Mouse (Mus musculus) spleen, postnatal 14 days (tissue): ENCODE data around the gene Pes1.
A peak's percentile ranks its signal among the peaks of the same experiment; 100 is the strongest.

Experiments
- DNase-seq, 2 experiments: peaks; one replicate each; pipeline ENCODE4 v3.0.0; 2021 to 2022; ENCODE audit warnings: low spot score in 2 of 2

The Pes1 gene

DNA sequence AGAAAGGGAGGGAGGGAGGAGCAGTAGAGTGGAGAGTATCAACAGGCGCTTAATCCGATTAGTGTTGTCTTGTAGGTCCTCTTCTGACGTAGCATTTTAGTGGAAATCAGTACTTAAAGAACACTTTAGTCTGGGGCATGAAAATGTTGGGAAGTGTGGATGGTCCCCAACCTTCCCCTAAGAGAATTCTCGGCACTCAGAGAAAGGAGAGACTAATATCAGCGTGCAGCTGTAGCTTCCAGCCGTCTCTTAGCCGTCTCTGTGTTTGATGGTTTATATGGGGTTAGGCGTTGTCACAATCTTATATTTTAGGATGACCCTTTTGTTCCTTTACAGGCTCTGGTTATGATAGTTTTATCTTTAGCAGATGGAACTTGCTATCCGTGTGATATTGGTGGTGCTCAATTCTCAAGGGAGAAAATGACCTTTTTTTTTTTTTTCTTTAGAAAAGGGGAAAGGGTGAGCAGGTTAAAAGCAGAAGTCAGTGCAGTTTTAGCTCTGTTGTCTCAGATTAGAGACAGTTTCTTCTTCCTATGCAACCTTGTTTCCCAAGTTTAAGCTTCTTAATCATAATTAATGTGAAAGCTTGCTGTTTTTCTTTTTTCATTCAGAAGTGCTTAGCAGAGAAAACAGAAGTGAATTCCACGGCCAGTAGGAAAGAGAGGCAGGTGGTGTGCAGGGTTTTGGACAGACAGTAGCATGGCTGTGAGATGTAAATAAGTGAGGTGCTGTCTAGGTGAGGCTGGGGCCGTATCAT lies 819 bp downstream of the Pes1 start:
- no peak for DNase-seq

DNA sequence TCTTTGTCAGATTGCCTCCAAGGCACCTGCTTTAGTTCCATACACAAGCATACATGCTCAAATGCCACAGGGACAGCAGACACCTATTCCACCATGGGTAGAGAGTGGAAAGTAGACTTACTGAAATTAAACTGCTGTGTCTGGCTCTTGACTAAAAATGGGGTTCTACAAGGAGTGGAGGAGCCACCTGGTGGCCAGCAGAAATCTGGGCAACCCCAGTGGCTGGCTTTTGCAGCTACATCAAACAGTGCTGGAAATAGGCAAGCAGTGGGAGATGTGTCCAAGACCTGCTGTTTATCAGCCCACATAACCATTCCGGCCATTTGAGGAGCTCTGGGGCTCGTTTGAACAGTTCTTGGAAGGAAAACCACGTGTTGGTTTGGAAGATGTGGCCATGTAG lies 6.1 kb downstream of the Pes1 start:
- no peak for DNase-seq

DNA sequence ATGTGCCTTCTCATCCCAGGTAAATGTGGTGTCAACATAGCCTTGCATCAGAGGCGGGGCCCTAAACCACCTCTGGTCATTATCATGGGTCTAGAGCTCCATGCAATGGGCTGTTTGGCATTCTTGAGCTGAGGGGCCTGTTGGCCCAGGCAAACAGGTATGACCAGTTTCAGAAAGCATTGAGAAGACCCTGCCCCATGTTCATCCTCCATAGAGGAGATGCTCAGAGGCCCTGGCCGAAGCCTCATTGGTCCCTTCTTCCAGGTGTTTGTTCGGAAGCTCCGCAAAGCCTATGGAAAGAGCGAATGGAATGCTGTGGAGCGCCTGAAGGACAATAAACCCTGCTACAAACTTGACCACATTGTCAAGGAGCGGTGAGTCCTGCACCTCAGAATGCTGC lies 6.6 kb downstream of the Pes1 start:
- DNase-seq = no peak

DNA sequence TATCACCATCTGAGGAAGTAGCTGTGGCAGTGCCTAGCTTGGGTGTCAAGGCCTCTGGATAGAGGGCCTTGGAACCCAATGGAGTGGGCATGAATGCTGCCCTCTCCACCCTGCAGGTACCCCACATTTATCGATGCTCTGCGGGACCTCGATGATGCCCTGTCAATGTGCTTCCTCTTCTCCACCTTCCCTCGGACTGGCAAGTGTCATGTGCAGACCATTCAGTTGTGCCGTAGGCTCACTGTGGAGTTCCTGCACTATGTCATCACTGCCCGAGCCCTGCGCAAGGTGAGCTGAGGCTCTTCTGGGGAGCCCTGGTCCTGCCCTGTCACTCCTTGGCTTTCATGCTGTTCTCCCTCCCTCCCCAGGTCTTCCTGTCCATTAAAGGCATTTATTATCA lies 9.3 kb downstream of the Pes1 start:
- no peak for DNase-seq

DNA sequence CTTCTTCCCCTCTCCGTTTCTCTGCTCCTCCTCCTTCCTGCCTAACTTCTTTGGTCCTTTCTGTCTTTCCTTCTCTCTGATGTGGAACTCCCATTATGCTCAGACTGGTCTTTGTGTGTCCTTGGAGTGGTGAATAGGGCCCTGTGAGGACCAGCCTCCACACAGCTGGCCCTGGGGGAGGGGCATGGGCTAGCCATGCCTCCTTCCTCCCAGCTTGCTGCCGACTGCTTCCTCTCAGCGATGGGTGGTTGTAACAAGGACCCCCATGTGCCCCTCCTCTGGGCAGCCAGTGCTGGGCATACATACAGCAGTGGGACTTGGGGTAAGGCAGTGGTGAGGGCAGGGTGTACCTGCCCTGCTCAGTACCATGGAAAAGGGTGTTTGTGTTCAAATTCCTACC lies 10.5 kb downstream of the Pes1 start:
- DNase-seq = no peak

DNA sequence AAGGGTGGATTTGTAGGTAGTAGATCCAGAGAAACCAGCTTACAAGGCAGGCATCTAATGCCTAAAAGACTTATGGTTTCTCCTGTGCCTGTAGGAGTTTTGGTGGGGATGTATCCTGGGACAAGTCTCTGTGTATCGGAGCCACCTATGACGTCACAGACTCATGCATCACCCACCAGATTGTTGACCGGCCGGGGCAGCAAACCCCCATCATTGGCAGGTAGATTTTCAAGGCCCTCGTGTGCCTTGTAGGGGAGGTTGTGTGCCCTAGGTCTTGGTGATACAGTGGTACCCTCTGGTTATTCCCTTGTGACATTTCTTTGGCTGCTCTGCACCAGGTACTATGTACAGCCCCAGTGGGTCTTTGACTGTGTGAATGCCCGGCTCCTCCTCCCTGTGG lies 12.9 kb downstream of the Pes1 start, which contains the start of gene 4930556J24Rik:
4930556J24Rik (minus strand) TSS at position 101 of the 400 bp plus-strand sequence.
- DNase-seq = no peak

DNA sequence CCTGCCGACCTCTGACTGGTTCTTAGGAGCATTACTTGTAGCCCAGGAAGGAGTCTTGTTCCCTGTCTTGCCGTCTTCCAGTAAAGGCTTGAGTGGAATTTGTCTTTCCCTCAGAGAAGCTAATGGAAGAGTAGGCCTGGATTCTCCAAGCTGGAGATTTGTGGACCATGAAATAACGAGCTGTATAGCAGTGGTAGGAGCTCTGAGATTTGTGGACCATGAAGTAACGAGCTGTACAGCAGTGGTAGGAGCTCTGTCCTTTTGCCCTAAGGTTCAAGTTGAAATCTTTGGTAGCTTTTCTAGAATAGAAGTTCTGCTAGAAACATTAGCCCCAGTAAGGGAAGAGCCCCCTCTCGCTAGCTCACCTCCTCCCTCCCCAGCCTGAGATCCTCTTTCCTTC lies 14.6 kb downstream of the Pes1 start:
- DNase-seq = no peak

DNA sequence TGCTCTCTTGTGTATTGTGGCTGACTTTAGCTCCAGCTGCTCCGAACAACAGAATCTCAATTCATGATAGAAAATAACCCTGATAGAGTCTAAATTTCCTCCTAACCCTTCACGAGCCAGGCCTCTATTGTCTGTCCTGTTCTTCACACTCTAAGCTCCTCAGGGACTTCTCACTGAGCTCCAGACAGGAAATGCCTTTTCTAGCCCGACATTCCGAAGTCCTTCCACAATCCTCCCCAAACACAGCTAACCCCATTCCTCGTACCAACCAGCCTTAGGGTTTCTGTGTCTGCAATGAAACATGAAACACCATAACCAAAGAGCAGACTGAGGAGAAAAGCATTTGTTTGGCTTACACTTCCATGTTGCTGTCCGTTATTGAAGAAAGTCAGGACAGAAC lies 17.8 kb downstream of the Pes1 start:
- DNase-seq = no peak

DNA sequence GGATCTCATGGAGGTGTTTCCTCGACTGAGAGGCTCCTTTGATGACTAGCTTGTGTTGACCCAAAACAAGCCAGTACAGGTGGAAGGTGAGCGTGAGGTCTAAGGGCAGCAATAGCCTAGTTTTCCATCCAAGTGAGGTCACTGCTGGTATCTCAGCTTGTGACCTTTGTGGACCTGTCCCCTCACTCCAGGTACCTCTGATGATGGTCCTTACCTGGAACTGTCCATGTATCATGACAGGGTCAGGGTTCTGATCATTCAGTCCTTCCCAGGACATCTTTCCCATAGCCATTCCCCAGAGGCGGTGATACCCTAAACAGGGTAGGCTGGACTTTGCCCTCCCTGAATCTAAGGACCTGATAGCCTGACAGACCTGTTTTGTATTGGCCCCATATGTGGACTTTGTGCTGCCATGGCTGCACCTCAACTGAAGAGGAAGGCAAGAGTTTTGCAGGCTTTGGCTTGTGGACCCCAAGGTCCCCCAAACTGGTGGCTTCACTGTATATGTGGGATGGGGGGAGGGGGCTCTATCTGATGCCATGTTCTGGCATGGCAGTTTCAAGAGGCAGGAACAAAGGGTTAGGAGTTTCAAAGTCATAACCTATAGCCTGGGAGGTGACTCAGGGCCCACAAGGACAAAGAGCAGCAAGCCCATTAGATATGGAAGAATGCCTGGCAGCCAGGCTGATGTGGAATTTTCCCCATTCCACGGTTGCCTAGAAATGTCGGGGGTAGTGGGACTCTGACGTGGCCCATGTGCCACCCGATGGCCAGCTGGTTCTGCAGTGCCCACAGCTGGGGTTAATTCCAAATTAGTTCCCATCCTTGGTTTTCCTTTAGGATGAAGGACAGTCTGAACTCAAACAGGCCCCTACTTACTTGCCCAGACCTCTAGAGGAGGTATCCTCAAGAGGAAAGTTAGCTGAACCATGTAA lies 18.8 kb downstream of the Pes1 start:
- no peak for DNase-seq

DNA sequence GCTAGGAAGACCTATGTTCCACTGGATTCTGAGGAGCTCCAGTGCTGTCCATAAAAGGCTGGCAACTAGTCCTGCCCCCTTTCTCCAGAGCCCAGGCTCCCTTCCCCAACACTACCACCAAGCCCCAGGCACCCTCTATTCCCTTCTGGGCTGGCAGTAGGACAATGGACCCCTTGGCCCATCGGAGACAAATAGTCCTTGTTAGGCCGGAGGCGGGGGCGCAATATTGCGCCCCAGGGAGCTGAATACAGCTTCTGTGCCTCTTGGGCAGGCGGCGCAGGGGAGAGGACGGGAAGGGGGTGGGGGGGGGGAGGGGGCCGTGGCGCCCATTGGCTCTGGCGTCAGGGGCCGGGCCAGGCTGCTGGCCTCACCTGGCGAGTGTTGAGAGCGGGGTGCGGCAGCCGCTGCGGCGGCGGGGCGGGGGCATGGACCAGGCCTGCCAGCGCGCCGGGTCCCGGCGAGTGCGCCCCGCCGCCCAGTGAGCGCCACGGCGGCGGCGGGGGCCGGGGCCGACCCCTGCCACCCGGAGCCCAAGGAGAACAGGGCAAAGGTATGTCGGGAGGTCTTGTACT lies 19.6 kb downstream of the Pes1 start, which contains the start of gene Gal3st1:
Gal3st1 (plus strand) TSS at position 346 of the 572 bp plus-strand sequence.
- no peak for DNase-seq

DNA sequence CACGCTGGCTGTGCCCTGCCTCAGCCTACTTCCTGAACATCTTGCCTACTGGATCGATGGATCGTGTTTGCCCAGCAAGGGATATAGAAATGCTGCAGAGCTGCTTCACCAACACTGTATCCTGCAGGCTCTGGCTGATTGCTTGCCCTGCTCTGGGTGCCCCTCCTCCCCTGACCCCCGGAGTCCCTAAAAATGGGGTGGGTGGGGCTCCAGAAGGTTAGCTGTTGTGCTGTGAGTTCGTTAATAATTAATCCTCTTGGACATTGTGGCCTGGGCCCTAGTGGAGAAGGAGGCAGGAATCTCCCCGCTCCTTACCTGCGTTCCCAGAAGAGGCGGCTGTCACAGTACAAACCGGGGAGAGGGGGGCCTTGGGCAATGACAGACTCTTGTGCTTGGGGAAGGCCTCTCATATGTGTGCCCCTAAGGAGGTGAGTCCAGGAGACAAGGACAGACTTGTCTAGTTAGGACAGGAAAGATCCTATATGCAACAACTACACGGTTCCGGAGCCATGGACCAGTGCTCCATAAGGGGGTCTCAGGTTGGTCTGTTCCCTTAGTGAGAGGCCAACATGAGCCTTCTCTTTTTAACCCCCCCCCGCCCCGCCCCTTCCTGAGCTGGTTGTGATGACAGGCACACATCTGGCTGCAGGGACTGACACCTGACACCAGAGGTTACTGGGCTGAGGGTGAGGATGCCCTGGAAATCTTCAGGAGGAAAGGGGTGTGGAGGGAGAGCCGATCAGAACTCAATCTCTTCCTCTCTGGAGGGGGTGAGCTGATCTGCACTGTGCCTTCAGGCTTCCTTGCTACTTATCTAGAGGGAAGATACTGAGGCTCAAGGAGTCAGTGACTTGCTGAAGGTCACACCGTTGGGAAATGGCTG lies 20.3 kb downstream of the Pes1 start:
- no peak for DNase-seq

DNA sequence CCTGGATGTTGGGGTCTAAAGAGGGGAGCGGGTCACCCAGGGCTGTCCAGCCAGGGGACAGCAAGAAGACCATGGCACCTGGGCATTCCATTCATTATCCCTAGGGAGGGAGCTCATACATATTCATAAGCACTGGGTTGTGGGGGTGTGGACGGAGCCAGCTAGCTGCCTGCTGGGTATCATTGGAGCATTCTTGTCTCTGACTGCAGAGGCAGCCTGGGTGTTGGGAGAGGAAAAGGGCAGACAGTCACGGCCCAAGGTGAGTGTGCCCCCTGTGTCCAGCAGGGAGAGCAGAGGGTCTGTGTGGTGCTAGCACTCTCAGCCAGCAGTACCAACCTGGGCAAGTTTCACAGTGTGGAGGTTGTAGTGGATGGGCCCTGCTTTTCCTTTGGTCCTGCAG lies 26.0 kb downstream of the Pes1 start:
- no peak for DNase-seq

DNA sequence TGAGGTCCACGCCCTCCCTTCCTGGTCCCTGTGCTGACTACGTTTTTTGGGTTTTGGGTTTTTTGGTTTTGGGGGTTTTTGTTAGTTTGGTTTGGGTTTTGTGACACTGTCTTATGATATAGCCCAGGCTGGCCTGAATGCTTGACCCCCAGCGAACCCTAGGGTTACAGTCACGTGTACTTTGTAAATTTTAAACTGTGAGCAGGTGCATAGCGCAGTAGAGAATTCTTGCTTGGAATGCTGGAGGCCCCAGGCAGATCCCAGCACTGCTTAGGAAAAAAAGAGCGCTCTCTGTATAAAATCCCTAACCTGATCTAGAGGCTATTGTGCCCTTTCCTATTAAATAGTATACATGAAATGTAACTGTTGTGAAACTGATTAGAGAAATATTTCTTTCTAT lies 29.4 kb downstream of the Pes1 start:
- no peak for DNase-seq

DNA sequence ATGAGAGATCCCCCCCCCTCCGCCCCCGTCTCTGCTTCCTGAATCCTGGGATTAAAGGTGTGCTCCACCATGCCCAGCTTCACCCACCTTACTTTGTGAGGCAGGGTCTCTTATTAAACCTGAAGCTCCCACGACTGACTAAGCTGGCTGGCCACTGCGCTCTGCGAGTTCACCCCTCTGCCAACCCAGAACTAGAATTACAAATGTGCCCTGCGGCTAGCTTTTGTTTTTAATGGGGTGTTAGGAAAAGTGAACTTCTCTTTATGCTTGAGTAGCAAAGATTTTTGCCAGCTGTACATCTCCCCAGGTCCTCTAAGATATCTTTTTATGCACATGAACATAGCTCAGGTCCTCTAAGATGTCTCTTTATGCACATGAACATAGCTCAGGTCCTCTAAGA lies 30.1 kb downstream of the Pes1 start:
- DNase-seq = no peak

DNA sequence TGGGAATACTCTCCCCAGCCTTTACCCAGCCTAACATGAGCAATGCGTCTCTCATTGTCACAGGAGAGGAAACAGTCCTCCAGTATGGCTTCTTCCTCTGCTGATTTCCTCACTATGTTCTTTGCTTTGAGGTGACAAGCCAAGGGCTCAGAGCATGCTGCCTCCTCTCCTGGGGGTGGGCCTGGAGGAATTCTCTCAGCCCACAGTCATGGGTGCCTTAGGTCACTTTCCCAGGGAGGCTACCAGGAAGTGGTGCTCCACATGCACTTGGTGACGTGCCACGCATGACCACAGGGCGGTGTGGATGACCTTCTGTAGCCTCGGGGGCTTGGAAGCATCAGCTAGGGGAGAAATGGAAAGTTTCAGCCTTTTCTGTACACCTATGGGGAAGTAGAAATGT lies 31.7 kb downstream of the Pes1 start:
- DNase-seq = no peak

DNA sequence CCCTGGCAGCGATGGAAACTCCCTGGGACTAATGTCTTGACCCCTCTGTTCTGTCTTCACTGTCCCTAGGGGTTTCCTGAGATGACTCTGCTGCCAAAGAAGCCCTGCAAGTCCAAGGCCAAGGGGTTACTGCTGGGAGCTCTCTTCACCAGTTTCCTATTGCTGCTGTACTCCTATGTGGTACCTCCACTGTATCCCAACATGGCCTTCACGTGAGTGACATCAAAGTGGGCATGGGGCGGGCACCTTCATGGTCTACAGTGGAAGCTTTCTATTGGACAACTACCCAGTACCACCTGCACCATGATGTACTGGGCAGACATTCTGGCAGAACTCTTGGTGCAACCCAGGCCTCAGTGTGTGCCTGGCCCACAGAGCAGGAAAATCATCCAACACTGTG lies 33.1 kb downstream of the Pes1 start:
- DNase-seq = no peak

DNA sequence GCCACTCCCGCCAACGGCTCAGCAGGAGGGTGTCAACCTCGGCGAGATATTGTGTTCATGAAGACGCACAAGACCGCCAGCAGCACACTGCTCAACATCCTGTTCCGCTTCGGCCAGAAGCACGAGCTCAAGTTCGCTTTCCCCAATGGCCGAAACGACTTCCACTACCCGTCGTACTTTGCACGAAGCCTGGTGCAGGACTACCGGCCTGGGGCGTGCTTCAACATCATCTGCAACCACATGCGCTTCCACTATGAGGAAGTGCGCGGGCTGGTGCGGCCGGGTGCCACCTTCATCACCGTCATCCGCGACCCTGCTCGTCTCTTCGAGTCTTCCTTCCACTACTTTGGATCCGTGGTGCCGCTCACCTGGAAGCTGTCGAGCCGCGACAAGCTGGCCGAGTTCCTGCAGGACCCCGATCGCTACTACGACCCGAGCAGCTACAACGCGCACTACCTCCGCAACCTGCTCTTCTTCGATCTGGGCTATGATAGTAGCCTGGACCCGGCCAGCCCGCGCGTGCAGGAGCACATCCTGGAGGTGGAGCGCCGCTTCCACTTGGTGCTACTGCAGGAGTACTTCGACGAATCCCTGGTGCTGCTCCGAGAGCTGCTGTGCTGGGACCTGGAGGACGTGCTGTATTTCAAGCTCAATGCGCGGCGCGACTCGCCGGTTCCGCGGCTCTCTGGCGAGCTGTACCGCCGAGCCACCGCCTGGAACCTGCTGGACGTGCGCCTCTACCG lies 34.4 kb downstream of the Pes1 start:
- no peak for DNase-seq

DNA sequence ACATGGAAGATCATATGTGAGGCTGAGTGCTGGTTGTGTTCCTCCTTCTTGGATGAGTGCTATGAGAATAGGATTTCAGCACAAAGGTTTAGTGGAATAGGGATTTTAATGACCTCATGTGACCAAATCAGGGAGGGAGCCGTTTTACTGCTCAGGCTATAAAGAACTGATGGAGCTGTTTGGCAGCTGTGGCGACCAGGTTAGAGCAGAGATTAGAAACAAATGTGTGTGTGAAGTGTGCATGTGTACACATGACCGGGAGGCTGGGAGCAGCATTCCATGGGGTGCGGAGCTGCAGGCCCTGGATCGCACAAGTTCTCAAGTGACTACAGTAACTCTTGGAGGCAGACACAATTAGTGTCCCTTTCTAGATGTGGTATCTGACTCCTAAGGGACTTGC lies 35.8 kb downstream of the Pes1 start:
- DNase-seq = no peak

DNA sequence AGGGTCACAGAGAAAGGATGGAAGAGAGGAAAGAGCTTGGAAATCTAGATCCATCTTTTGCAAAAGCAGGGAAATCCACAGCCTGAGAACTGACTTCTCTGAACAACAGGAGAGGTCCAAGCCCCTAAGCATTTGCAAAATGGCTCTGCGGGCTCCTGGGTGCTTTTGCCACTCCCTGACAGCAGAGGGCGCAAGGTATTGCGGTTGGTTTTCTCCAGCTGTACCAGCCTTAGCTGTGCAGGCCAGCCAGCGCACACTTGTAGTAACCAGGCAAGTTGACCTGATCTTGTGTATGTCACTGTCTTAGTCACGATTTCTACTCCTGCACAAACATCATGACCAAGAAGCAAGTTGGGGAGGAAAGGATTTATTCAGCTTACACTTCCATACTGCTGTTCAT lies 37.8 kb downstream of the Pes1 start:
- peak in 1 of 2 experiments; percentile 51 for DNase-seq

DNA sequence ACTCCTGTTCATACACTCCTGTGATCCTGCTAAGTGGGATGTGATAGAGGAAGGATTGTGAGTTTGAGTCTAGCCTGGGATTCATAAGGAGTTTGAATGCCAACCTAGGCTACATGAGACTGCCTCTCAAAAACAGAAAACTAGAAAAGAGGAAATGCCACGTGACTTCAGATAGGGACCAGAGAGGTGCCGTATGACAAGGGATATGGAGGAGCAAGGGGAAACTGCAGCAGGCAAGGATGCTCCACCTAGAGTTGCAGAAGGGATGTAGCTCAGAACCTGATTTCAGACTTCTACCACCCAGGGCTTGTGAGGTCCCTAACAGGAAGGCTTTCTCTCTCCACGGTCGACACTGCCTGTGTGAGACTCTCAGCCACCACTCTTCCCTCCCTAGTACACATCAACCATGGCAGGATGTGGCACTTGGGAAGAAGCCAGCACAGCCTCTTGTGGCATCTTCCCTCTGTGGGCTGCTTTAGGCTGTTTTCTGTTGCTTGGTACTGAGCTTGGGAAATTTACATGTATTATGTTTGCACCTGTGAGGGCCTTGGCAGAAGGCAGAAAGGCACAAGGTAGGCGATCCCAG lies 41.5 kb downstream of the Pes1 start:
- no peak for DNase-seq
